Mouse (Mus musculus) intestine, embryonic 16.5 days (tissue): Measurements from ENCODE around the gene Gtf2i. TPM values are rescaled to one million over a fixed set of nuclear protein-coding genes. Genes with fewer than 3 reads are reported as not detected.

Experiments used
- ATAC-seq: fragments of 200-750 bp; cut with Nextera tagmentation; 2 replicates; pipeline ENCODE4 v1.8.0; 2017; ENCODE audit warnings: moderate TSS enrichment, moderate library complexity
- H3K27ac ChIP-seq: fragments of 300-500 bp; sonication (generic); 2 replicates; pipeline ENCODE4 v1.5.1; 2014; ENCODE audit warnings: mild to moderate bottlenecking, low read length
- H3K27me3 ChIP-seq: fragments of 300-500 bp; sonication (generic); replicated peaks from 2 replicates; pipeline ENCODE4 v1.6.1; 2014; ENCODE audit warnings: low read length, control low read depth, mixed read lengths; ENCODE audit not compliant: control insufficient read depth, insufficient read depth
- H3K36me3 ChIP-seq: fragments of 300-500 bp; sonication (generic); 2 replicates; pipeline ENCODE4 v1.6.1; 2014; ENCODE audit warnings: low read length, control low read depth; ENCODE audit not compliant: control insufficient read depth, insufficient read depth
- H3K4me1 ChIP-seq: fragments of 300-500 bp; sonication (generic); 2 replicates; pipeline ENCODE4 v1.6.1; 2014; ENCODE audit warnings: low read length, control low read depth, mixed read lengths; ENCODE audit not compliant: control insufficient read depth, insufficient read depth
- H3K4me2 ChIP-seq: fragments of 300-500 bp; sonication (generic); 2 replicates; pipeline ENCODE4 v1.6.1; 2014; ENCODE audit warnings: low read depth, low read length, control low read depth
- H3K4me3 ChIP-seq: fragments of 300-500 bp; sonication (generic); 2 replicates; pipeline ENCODE4 v1.5.1; 2014; ENCODE audit warnings: mild to moderate bottlenecking, low read length
- H3K9ac ChIP-seq: fragments of 300-500 bp; sonication (generic); 2 replicates; pipeline ENCODE4 v1.6.1; 2014; ENCODE audit warnings: low read depth, low read length
- H3K9me3 ChIP-seq: fragments of 300-500 bp; sonication (generic); 2 replicates; pipeline ENCODE4 v1.6.1; 2016; ENCODE audit warnings: low read length, control low read depth; ENCODE audit not compliant: control insufficient read depth
- WGBS: fragments of 180-500 bp; shearing (Covaris S2); extraction: QIAGEN DNeasy Blood & Tissue Kit; methylation state at CpG from one replicate; pipeline ENCODE4 v1.1.7; 2014; 5-methylcytosine and 5-hydroxymethylcytosine counted together
- polyA plus RNA-seq: library from polyadenylated mRNA; unstranded; fragments of >200 nt; fragmentation: Nextera tagmentation; extraction: Ambion mirVana; gene quantifications from 2 replicates; pipeline ENCODE4 v1.2.1, GENCODE M21; 2015

The Gtf2i gene
- polyA plus RNA-seq, 1 experiment from 2014 or later: 86.7 TPM

GRCm38 (mm10) chr5:134244890-134245289, 69.7 kb downstream of the Gtf2i start:
- Histone ChIP-seq H3K9me3 (no peaks in the 10 kb centered on the region), H3K36me3 (peaks cover 62% of the 10 kb centered on the region), H3K27ac (no peak overlapping the region), H3K4me3 (no peak overlapping the region), H3K9ac (no peak overlapping the region), H3K4me2 (no peak overlapping the region), H3K4me1 (no peaks in the 10 kb centered on the region), H3K27me3 (no peaks in the 10 kb centered on the region)
- 94% methylated on average over 5 of the region's 5 CpGs for WGBS
- no peak for ATAC-seq

GRCm38 (mm10) chr5:134243661-134244436, 70.7 kb downstream of the Gtf2i start:
- Histone ChIP-seq H3K36me3 (peaks cover 59% of the 10 kb centered on the region), H3K4me3 (no peak overlapping the region), H3K9ac (no peak overlapping the region), H3K9me3 (no peaks in the 10 kb centered on the region), H3K4me1 (no peaks in the 10 kb centered on the region), H3K27me3 (no peaks in the 10 kb centered on the region), H3K27ac (no peak overlapping the region), H3K4me2 (no peak overlapping the region)
- WGBS: 87% methylated on average over 26 of the region's 26 CpGs
- peak; percentile 13; the same call in 1 of the 2 replicates for ATAC-seq

GRCm38 (mm10) chr5:134241831-134242230, 72.7 kb downstream of the Gtf2i start:
- H3K4me3 ChIP-seq: no peak overlapping the region
- ATAC-seq: no peak
- H3K27me3 ChIP-seq: no peaks in the 10 kb centered on the region
- no peaks in the 10 kb centered on the region for H3K9me3 ChIP-seq
- no peak overlapping the region for H3K9ac ChIP-seq
- H3K4me1 ChIP-seq: no peaks in the 10 kb centered on the region
- no peak overlapping the region for H3K27ac ChIP-seq
- WGBS: 82% methylated on average over 5 of the region's 5 CpGs
- H3K4me2 ChIP-seq: no peak overlapping the region
- H3K36me3 ChIP-seq: peaks cover 56% of the 10 kb centered on the region

- Histone ChIP-seq H3K27ac (no peak overlapping the region), H3K36me3 (peaks cover 33% of the 10 kb centered on the region), H3K4me1 (peaks cover 21% of the 10 kb centered on the region), H3K9ac (no peak overlapping the region), H3K9me3 (no peaks in the 10 kb centered on the region), H3K4me2 (no peak overlapping the region), H3K27me3 (no peaks in the 10 kb centered on the region), H3K4me3 (no peak overlapping the region)
- ATAC-seq: no peak
- WGBS: 76% methylated on average over 28 of the region's 28 CpGs
These were observed 76.4 kb downstream of the Gtf2i start for GRCm38 (mm10) chr5:134237936-134238760.

- no peak overlapping the region for H3K27ac ChIP-seq
- WGBS: 87% methylated on average over 11 of the region's 11 CpGs
These were observed 77.1 kb downstream of the Gtf2i start for GRCm38 (mm10) chr5:134237508-134237907.

GRCm38 (mm10) chr5:134236796-134237195, 77.8 kb downstream of the Gtf2i start:
- no peak overlapping the region for H3K4me3 ChIP-seq
- no peaks in the 10 kb centered on the region for H3K27me3 ChIP-seq
- H3K9ac ChIP-seq: no peak overlapping the region
- ATAC-seq: no peak
- no peaks in the 10 kb centered on the region for H3K9me3 ChIP-seq
- H3K36me3 ChIP-seq: peaks cover 32% of the 10 kb centered on the region
- H3K4me2 ChIP-seq: no peak overlapping the region
- WGBS: 80% methylated on average over 6 of the region's 6 CpGs
- H3K4me1 ChIP-seq: peaks cover 29% of the 10 kb centered on the region
- H3K27ac ChIP-seq: 0 out of 2 replicates have a peak overlapping the region, but pooled peaks have one; percentile 14

More at GRCm38 (mm10) chr5:134237508-134237907, 77.1 kb downstream of the Gtf2i start:
- Histone ChIP-seq H3K4me3 (no peak overlapping the region), H3K27me3 (no peaks in the 10 kb centered on the region), H3K36me3 (peaks cover 33% of the 10 kb centered on the region), H3K9me3 (no peaks in the 10 kb centered on the region), H3K4me2 (no peak overlapping the region), H3K4me1 (peaks cover 26% of the 10 kb centered on the region), H3K9ac (no peak overlapping the region)
- no peak for ATAC-seq

GRCm38 (mm10) chr5:134236241-134236640, 78.3 kb downstream of the Gtf2i start:
- Histone ChIP-seq H3K27ac (0 out of 2 replicates have a peak overlapping the region, but pooled peaks have one; percentile 19), H3K4me2 (no peak overlapping the region), H3K9ac (no peak overlapping the region), H3K4me3 (no peak overlapping the region), H3K27me3 (no peaks in the 10 kb centered on the region), H3K36me3 (peaks cover 26% of the 10 kb centered on the region), H3K9me3 (no peaks in the 10 kb centered on the region), H3K4me1 (peaks cover 29% of the 10 kb centered on the region)
- WGBS: 76% methylated on average over 3 of the region's 3 CpGs
- peak; percentile 15; the same call in 1 of the 2 replicates for ATAC-seq

GRCm38 (mm10) chr5:134235111-134235510, 79.4 kb downstream of the Gtf2i start:
- H3K27ac ChIP-seq: peak overlapping the region; percentile 23
- ATAC-seq: no peak

GRCm38 (mm10) chr5:134234205-134234604, 80.4 kb downstream of the Gtf2i start:
- Histone ChIP-seq H3K4me2 (no peak overlapping the region), H3K36me3 (peaks cover 12% of the 10 kb centered on the region), H3K9me3 (no peaks in the 10 kb centered on the region), H3K4me3 (no peak overlapping the region), H3K27me3 (no peaks in the 10 kb centered on the region), H3K27ac (peak overlapping the region; percentile 32; the same call in 1 of the 2 replicates), H3K9ac (no peak overlapping the region), H3K4me1 (peaks cover 29% of the 10 kb centered on the region)
- 45% methylated on average over 2 of the region's 2 CpGs for whole genome bisulfite sequencing
- ATAC-seq: no peak

More at GRCm38 (mm10) chr5:134235111-134235510, 79.4 kb downstream of the Gtf2i start:
- H3K4me3 ChIP-seq: no peak overlapping the region
- peaks cover 29% of the 10 kb centered on the region for H3K4me1 ChIP-seq
- no peaks in the 10 kb centered on the region for H3K27me3 ChIP-seq
- no peak overlapping the region for H3K9ac ChIP-seq
- H3K9me3 ChIP-seq: no peaks in the 10 kb centered on the region
- peaks cover 17% of the 10 kb centered on the region for H3K36me3 ChIP-seq
- H3K4me2 ChIP-seq: no peak overlapping the region
- WGBS: 28% methylated on average over 6 of the region's 6 CpGs
